Mouse (Mus musculus) lung, embryonic 15.5 days (tissue): Measurements from ENCODE around the gene Gpr12. TPM values are rescaled to one million over a fixed set of nuclear protein-coding genes. Genes with fewer than 3 reads are reported as not detected.
A peak's percentile ranks its signal among the peaks of the same experiment; 100 is the strongest.

Experiments used
- ATAC-seq: fragments of 200-750 bp; cut with Nextera tagmentation; 2 replicates; pipeline ENCODE4 v1.8.0; 2017; ENCODE audit warnings: moderate number of reproducible peaks, borderline replicate concordance; ENCODE audit not compliant: low FRiP score, low TSS enrichment; ENCODE audit errors: extremely low read depth
- H3K27ac ChIP-seq: fragments of 300-500 bp; sonication (generic); 2 replicates; pipeline ENCODE4 v1.5.1; 2015; ENCODE audit warnings: moderate library complexity, mild to moderate bottlenecking, inconsistent platforms
- H3K27me3 ChIP-seq: fragments of 300-500 bp; sonication (generic); 2 replicates; pipeline ENCODE4 v1.6.1; 2015; ENCODE audit warnings: inconsistent platforms
- H3K36me3 ChIP-seq: fragments of 300-500 bp; sonication (generic); 2 replicates; pipeline ENCODE4 v1.6.1; 2015; ENCODE audit warnings: inconsistent platforms
- H3K4me1 ChIP-seq: fragments of 300-500 bp; sonication (generic); 2 replicates; pipeline ENCODE4 v1.6.1; 2015; ENCODE audit warnings: inconsistent platforms
- H3K4me2 ChIP-seq: fragments of 300-500 bp; sonication (generic); 2 replicates; pipeline ENCODE4 v1.6.1; 2015; ENCODE audit warnings: inconsistent platforms, mild to moderate bottlenecking, moderate library complexity
- H3K4me3 ChIP-seq: fragments of 300-500 bp; sonication (generic); 2 replicates; pipeline ENCODE4 v1.5.1; 2015; ENCODE audit warnings: mild to moderate bottlenecking, inconsistent platforms
- H3K9ac ChIP-seq: fragments of 300-500 bp; sonication (generic); 2 replicates; pipeline ENCODE4 v1.6.1; 2015; ENCODE audit warnings: inconsistent platforms
- H3K9me3 ChIP-seq: fragments of 300-500 bp; sonication (generic); 2 replicates; pipeline ENCODE4 v1.6.1; 2016; ENCODE audit warnings: inconsistent platforms
- WGBS: fragments of 180-500 bp; shearing (Covaris S2); methylation state at CpG from one replicate; pipeline ENCODE4 v1.1.7; 2015; 5-methylcytosine and 5-hydroxymethylcytosine counted together
- polyA plus RNA-seq: library from polyadenylated mRNA; unstranded; fragments of >200 nt; fragmentation: Nextera tagmentation; extraction: Ambion mirVana; gene quantifications from 2 replicates; pipeline ENCODE4 v1.2.1, GENCODE M21; 2015

The Gpr12 gene
- not detected in 2 replicates for polyA plus RNA-seq

- 1% methylated on average over 59 of the region's 64 CpGs for WGBS
- H3K9ac ChIP-seq: no peak within 1 kb of the TSS
- no peaks in the 10 kb centered on the region for H3K36me3 ChIP-seq
- H3K4me3 ChIP-seq: peak within 1 kb of the TSS; percentile 37
- H3K27me3 ChIP-seq: peaks cover 53% of the 10 kb centered on the region
- H3K4me1 ChIP-seq: peaks cover 9% of the 10 kb centered on the region
- H3K9me3 ChIP-seq: no peaks in the 10 kb centered on the region
- ATAC-seq: no peak
- peak within 1 kb of the TSS; percentile 81 for H3K4me2 ChIP-seq
- no peak within 1 kb of the TSS for H3K27ac ChIP-seq
Measured at GRCm38 (mm10) chr5:146584478-146585306, at the start of gene Gpr12. Gpr12 (minus strand) TSS chr5:146585239.

- no peak for ATAC-seq
Measured at GRCm38 (mm10) chr5:146631602-146632001, 46.6 kb upstream of the Gpr12 start.

GRCm38 (mm10) chr5:146630961-146631360 lies 45.9 kb upstream of the Gpr12 start:
- Histone ChIP-seq H3K27ac (no peak overlapping the region), H3K27me3 (no peaks in the 10 kb centered on the region), H3K4me2 (no peak overlapping the region), H3K4me1 (no peaks in the 10 kb centered on the region), H3K9ac (no peak overlapping the region), H3K36me3 (no peaks in the 10 kb centered on the region), H3K9me3 (no peaks in the 10 kb centered on the region), H3K4me3 (no peak overlapping the region)
- ATAC-seq: no peak
- WGBS: 28% methylated on average over 4 of the region's 4 CpGs

More at GRCm38 (mm10) chr5:146631602-146632001, 46.6 kb upstream of the Gpr12 start:
- Histone ChIP-seq H3K36me3 (no peaks in the 10 kb centered on the region), H3K4me2 (no peak overlapping the region), H3K4me3 (no peak overlapping the region), H3K4me1 (no peaks in the 10 kb centered on the region), H3K9ac (no peak overlapping the region), H3K27me3 (no peaks in the 10 kb centered on the region), H3K27ac (no peak overlapping the region), H3K9me3 (no peaks in the 10 kb centered on the region)
- 73% methylated on average over 3 of the region's 3 CpGs for WGBS

GRCm38 (mm10) chr5:146629636-146630035 lies 44.6 kb upstream of the Gpr12 start:
- H3K36me3 ChIP-seq: no peaks in the 10 kb centered on the region
- ATAC-seq: no peak; the same call in 1 of the 2 replicates
- no peaks in the 10 kb centered on the region for H3K9me3 ChIP-seq
- no peaks in the 10 kb centered on the region for H3K27me3 ChIP-seq
- no peak overlapping the region for H3K4me3 ChIP-seq
- no peak overlapping the region for H3K9ac ChIP-seq
- H3K27ac ChIP-seq: no peak overlapping the region
- H3K4me2 ChIP-seq: no peak overlapping the region
- 68% methylated on average over 10 of the region's 10 CpGs for WGBS
- H3K4me1 ChIP-seq: no peaks in the 10 kb centered on the region

- Histone ChIP-seq H3K9me3 (no peaks in the 10 kb centered on the region), H3K9ac (no peak overlapping the region), H3K27me3 (no peaks in the 10 kb centered on the region), H3K27ac (no peak overlapping the region), H3K4me2 (no peak overlapping the region), H3K4me3 (no peak overlapping the region), H3K36me3 (no peaks in the 10 kb centered on the region), H3K4me1 (no peaks in the 10 kb centered on the region)
- 73% methylated on average over 1 of the region's 1 CpGs for WGBS
- no peak for ATAC-seq
Measured at GRCm38 (mm10) chr5:146628804-146629203, 43.8 kb upstream of the Gpr12 start.

GRCm38 (mm10) chr5:146627901-146628300 lies 42.9 kb upstream of the Gpr12 start:
- no peak overlapping the region for H3K4me2 ChIP-seq
- no peaks in the 10 kb centered on the region for H3K4me1 ChIP-seq
- H3K9ac ChIP-seq: no peak overlapping the region
- no peaks in the 10 kb centered on the region for H3K27me3 ChIP-seq
- no peak overlapping the region for H3K27ac ChIP-seq
- WGBS: 45% methylated on average over 5 of the region's 5 CpGs
- no peak for ATAC-seq
- H3K9me3 ChIP-seq: no peaks in the 10 kb centered on the region
- H3K36me3 ChIP-seq: no peaks in the 10 kb centered on the region
- H3K4me3 ChIP-seq: no peak overlapping the region

- Histone ChIP-seq H3K9ac (no peak overlapping the region), H3K36me3 (no peaks in the 10 kb centered on the region), H3K4me2 (no peak overlapping the region), H3K9me3 (no peaks in the 10 kb centered on the region), H3K4me1 (no peaks in the 10 kb centered on the region), H3K4me3 (no peak overlapping the region), H3K27me3 (no peaks in the 10 kb centered on the region), H3K27ac (no peak overlapping the region)
- WGBS: 52% methylated on average over 6 of the region's 6 CpGs
- ATAC-seq: no peak
Measured at GRCm38 (mm10) chr5:146625635-146626311, 40.7 kb upstream of the Gpr12 start.

- Histone ChIP-seq H3K27me3 (no peaks in the 10 kb centered on the region), H3K4me1 (no peaks in the 10 kb centered on the region), H3K9ac (no peak overlapping the region), H3K4me2 (no peak overlapping the region), H3K27ac (no peak overlapping the region), H3K9me3 (no peaks in the 10 kb centered on the region), H3K36me3 (no peaks in the 10 kb centered on the region), H3K4me3 (no peak overlapping the region)
- WGBS: 48% methylated on average over 7 of the region's 7 CpGs
- no peak for ATAC-seq
Measured at GRCm38 (mm10) chr5:146611830-146612229, 26.8 kb upstream of the Gpr12 start.

- WGBS: 7% methylated on average over 8 of the region's 8 CpGs
- ATAC-seq: no peak
Measured at GRCm38 (mm10) chr5:146611009-146611408, 26.0 kb upstream of the Gpr12 start.

GRCm38 (mm10) chr5:146609646-146610045 lies 24.6 kb upstream of the Gpr12 start:
- Histone ChIP-seq H3K9ac (no peak overlapping the region), H3K27me3 (no peaks in the 10 kb centered on the region), H3K27ac (no peak overlapping the region), H3K4me2 (no peak overlapping the region), H3K9me3 (no peaks in the 10 kb centered on the region), H3K4me1 (no peaks in the 10 kb centered on the region), H3K36me3 (no peaks in the 10 kb centered on the region), H3K4me3 (no peak overlapping the region)
- ATAC-seq: no peak
- 58% methylated on average over 10 of the region's 10 CpGs for whole genome bisulfite sequencing

More at GRCm38 (mm10) chr5:146611009-146611408, 26.0 kb upstream of the Gpr12 start:
- H3K4me3 ChIP-seq: no peak overlapping the region
- H3K4me2 ChIP-seq: no peak overlapping the region
- H3K9me3 ChIP-seq: no peaks in the 10 kb centered on the region
- H3K4me1 ChIP-seq: no peaks in the 10 kb centered on the region
- H3K27ac ChIP-seq: no peak overlapping the region
- H3K9ac ChIP-seq: no peak overlapping the region
- no peaks in the 10 kb centered on the region for H3K27me3 ChIP-seq
- no peaks in the 10 kb centered on the region for H3K36me3 ChIP-seq

- H3K27me3 ChIP-seq: no peaks in the 10 kb centered on the region
- H3K4me1 ChIP-seq: no peaks in the 10 kb centered on the region
- no peak overlapping the region for H3K4me3 ChIP-seq
- H3K9me3 ChIP-seq: no peaks in the 10 kb centered on the region
- no peak overlapping the region for H3K9ac ChIP-seq
- no peak overlapping the region for H3K4me2 ChIP-seq
- H3K27ac ChIP-seq: no peak overlapping the region
- no peak for ATAC-seq
- 65% methylated on average over 5 of the region's 5 CpGs for WGBS
- no peaks in the 10 kb centered on the region for H3K36me3 ChIP-seq
Measured at GRCm38 (mm10) chr5:146607816-146608215, 22.8 kb upstream of the Gpr12 start.

GRCm38 (mm10) chr5:146606895-146607294 lies 21.9 kb upstream of the Gpr12 start:
- H3K27ac ChIP-seq: no peak overlapping the region
- no peaks in the 10 kb centered on the region for H3K27me3 ChIP-seq
- H3K9me3 ChIP-seq: no peaks in the 10 kb centered on the region
- ATAC-seq: no peak
- no peak overlapping the region for H3K4me3 ChIP-seq
- no peak overlapping the region for H3K9ac ChIP-seq
- no peaks in the 10 kb centered on the region for H3K36me3 ChIP-seq
- H3K4me2 ChIP-seq: no peak overlapping the region
- WGBS: 86% methylated on average over 5 of the region's 5 CpGs
- no peaks in the 10 kb centered on the region for H3K4me1 ChIP-seq
